Mouse (Mus musculus) hindbrain, embryonic 13.5 days (tissue): ENCODE measurements around the gene Lamc2. TPM values are rescaled to one million over a fixed set of nuclear protein-coding genes. Genes with fewer than 3 reads are reported as not detected.
A peak's percentile ranks its signal among the peaks of the same experiment; 100 is the strongest.

Experiments
- ATAC-seq: fragments of 200-750 bp; cut with Nextera tagmentation; 2 replicates; pipeline ENCODE4 v1.8.0; 2017; ENCODE audit warnings: moderate TSS enrichment; ENCODE audit not compliant: low FRiP score
- H3K27ac ChIP-seq: fragments of 300-500 bp; sonication (generic); 2 replicates; pipeline ENCODE4 v1.5.1; 2015; ENCODE audit warnings: inconsistent platforms, mild to moderate bottlenecking, moderate library complexity
- H3K27me3 ChIP-seq: fragments of 300-500 bp; sonication (generic); 2 replicates; pipeline ENCODE4 v1.6.1; 2015; ENCODE audit warnings: mild to moderate bottlenecking, inconsistent platforms
- H3K36me3 ChIP-seq: fragments of 300-500 bp; sonication (generic); 2 replicates; pipeline ENCODE4 v1.6.1; 2015; ENCODE audit warnings: mild to moderate bottlenecking, inconsistent platforms
- H3K4me1 ChIP-seq: fragments of 300-500 bp; sonication (generic); replicated peaks from 2 replicates; pipeline ENCODE4 v1.6.1; 2015; ENCODE audit warnings: inconsistent platforms
- H3K4me2 ChIP-seq: fragments of 300-500 bp; sonication (generic); 2 replicates; pipeline ENCODE4 v1.6.1; 2015; ENCODE audit warnings: inconsistent platforms, mild to moderate bottlenecking, moderate library complexity
- H3K4me3 ChIP-seq: fragments of 300-500 bp; sonication (generic); 2 replicates; pipeline ENCODE4 v1.5.1; 2015; ENCODE audit warnings: mild to moderate bottlenecking, inconsistent platforms
- H3K9ac ChIP-seq: fragments of 300-500 bp; sonication (generic); 2 replicates; pipeline ENCODE4 v1.6.1; 2015; ENCODE audit warnings: mild to moderate bottlenecking, inconsistent platforms
- H3K9me3 ChIP-seq: fragments of 300-500 bp; sonication (generic); 2 replicates; pipeline ENCODE4 v1.6.1; 2016; ENCODE audit warnings: inconsistent platforms
- WGBS: fragments of 180-500 bp; shearing (Covaris S2); methylation state at CpG from one replicate; pipeline ENCODE4 v1.1.7; 2015; 5-methylcytosine and 5-hydroxymethylcytosine counted together
- polyA plus RNA-seq: library from polyadenylated mRNA; unstranded; fragments of >200 nt; fragmentation: Nextera tagmentation; extraction: Ambion mirVana; gene quantifications from 2 replicates; pipeline ENCODE4 v1.2.1, GENCODE M21; 2015

The Lamc2 gene
- polyA plus RNA-seq, 1 experiment from 2014 or later: 0.84 TPM

GRCm38 (mm10) chr1:153202195-153202594 lies 15.9 kb upstream of the Lamc2 start:
- no peaks in the 10 kb centered on the region for H3K36me3 ChIP-seq
- peaks cover 18% of the 10 kb centered on the region for H3K4me1 ChIP-seq
- 22% methylated on average over 8 of the region's 8 CpGs for WGBS
- ATAC-seq: peak; percentile 46
- H3K27ac ChIP-seq: no peak overlapping the region
- H3K9ac ChIP-seq: no peak overlapping the region
- no peaks in the 10 kb centered on the region for H3K27me3 ChIP-seq
- no peak overlapping the region for H3K4me3 ChIP-seq
- H3K9me3 ChIP-seq: no peaks in the 10 kb centered on the region
- no peak overlapping the region for H3K4me2 ChIP-seq

GRCm38 (mm10) chr1:153201448-153201847 lies 15.2 kb upstream of the Lamc2 start:
- no peaks in the 10 kb centered on the region for H3K9me3 ChIP-seq
- WGBS: 39% methylated on average over 14 of the region's 14 CpGs
- H3K4me2 ChIP-seq: no peak overlapping the region
- ATAC-seq: no peak
- H3K36me3 ChIP-seq: no peaks in the 10 kb centered on the region
- H3K27ac ChIP-seq: no peak overlapping the region
- H3K4me3 ChIP-seq: no peak overlapping the region
- H3K9ac ChIP-seq: peak overlapping the region; percentile 35; the same call in 1 of the 2 replicates
- no peaks in the 10 kb centered on the region for H3K27me3 ChIP-seq
- peaks cover 18% of the 10 kb centered on the region for H3K4me1 ChIP-seq

- Histone ChIP-seq H3K9ac (no peak overlapping the region), H3K27ac (no peak overlapping the region), H3K9me3 (no peaks in the 10 kb centered on the region), H3K4me1 (peaks cover 21% of the 10 kb centered on the region), H3K27me3 (no peaks in the 10 kb centered on the region), H3K36me3 (no peaks in the 10 kb centered on the region), H3K4me2 (no peak overlapping the region), H3K4me3 (no peak overlapping the region)
- ATAC-seq: no peak
- WGBS: 90% methylated on average over 3 of the region's 3 CpGs
These were observed 11.1 kb upstream of the Lamc2 start for GRCm38 (mm10) chr1:153197316-153197850.

GRCm38 (mm10) chr1:153192945-153193344 lies 6.7 kb upstream of the Lamc2 start:
- Histone ChIP-seq H3K9ac (no peak overlapping the region), H3K9me3 (no peaks in the 10 kb centered on the region), H3K4me3 (no peak overlapping the region), H3K27me3 (peaks cover 6% of the 10 kb centered on the region), H3K36me3 (no peaks in the 10 kb centered on the region), H3K4me2 (no peak overlapping the region), H3K4me1 (peaks cover 19% of the 10 kb centered on the region), H3K27ac (no peak overlapping the region)
- no peak for ATAC-seq
- WGBS: 82% methylated on average over 6 of the region's 6 CpGs

DNA sequence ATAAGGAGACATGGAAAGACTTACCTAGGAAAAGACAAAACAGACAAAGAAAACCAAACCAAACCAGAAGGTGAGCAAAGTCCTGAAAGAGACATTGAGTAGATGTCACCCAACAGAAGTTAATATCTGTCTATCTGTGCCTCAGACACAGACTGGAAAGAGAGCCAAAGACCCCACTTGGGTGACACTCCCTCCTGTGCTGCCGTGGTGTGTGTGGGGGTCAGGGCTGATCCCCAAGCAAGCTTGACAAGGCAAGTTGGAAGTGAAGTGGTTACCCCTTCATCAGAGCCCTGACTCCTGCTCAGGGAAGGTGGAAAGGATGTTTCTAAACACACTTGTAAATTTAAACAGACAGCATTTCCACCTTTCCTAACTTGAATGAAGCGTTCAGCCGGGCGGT lies 6.1 kb upstream of the Lamc2 start:
- Histone ChIP-seq H3K9ac (no peak overlapping the region), H3K4me1 (peaks cover 19% of the 10 kb centered on the region), H3K27me3 (peaks cover 7% of the 10 kb centered on the region), H3K36me3 (no peaks in the 10 kb centered on the region), H3K27ac (peak overlapping the region; percentile 58; the same call in 1 of the 2 replicates), H3K4me3 (no peak overlapping the region), H3K4me2 (no peak overlapping the region), H3K9me3 (no peaks in the 10 kb centered on the region)
- WGBS: 78% methylated on average over 4 of the region's 4 CpGs
- no peak for ATAC-seq

- Histone ChIP-seq H3K27me3 (peaks cover 11% of the 10 kb centered on the region), H3K9me3 (no peaks in the 10 kb centered on the region), H3K36me3 (no peaks in the 10 kb centered on the region), H3K4me1 (peaks cover 19% of the 10 kb centered on the region), H3K9ac (no peak overlapping the region), H3K4me2 (peak overlapping the region; percentile 15; the same call in 1 of the 2 replicates), H3K27ac (peak overlapping the region; percentile 58), H3K4me3 (no peak overlapping the region)
- ATAC-seq: peak; percentile 44; the same call in 1 of the 2 replicates
- WGBS: 10% methylated on average over 5 of the region's 5 CpGs
These were observed 5.7 kb upstream of the Lamc2 start for GRCm38 (mm10) chr1:153191943-153192329.

GRCm38 (mm10) chr1:153191237-153191942 lies 5.1 kb upstream of the Lamc2 start:
- Histone ChIP-seq H3K27me3 (peaks cover 17% of the 10 kb centered on the region), H3K9me3 (no peaks in the 10 kb centered on the region), H3K36me3 (no peaks in the 10 kb centered on the region), H3K27ac (peak overlapping the region; percentile 58), H3K4me2 (peak overlapping the region; percentile 15; the same call in 1 of the 2 replicates), H3K4me1 (peaks cover 19% of the 10 kb centered on the region), H3K9ac (no peak overlapping the region), H3K4me3 (no peak overlapping the region)
- 34% methylated on average over 15 of the region's 15 CpGs for WGBS
- peak; percentile 40; the same call in 1 of the 2 replicates for ATAC-seq

- H3K9me3 ChIP-seq: no peaks in the 10 kb centered on the region
- no peaks in the 10 kb centered on the region for H3K36me3 ChIP-seq
- H3K4me1 ChIP-seq: peaks cover 33% of the 10 kb centered on the region
- no peak for ATAC-seq
- 80% methylated on average over 3 of the region's 3 CpGs for WGBS
- peaks cover 48% of the 10 kb centered on the region for H3K27me3 ChIP-seq
- H3K4me3 ChIP-seq: no peak overlapping the region
- H3K27ac ChIP-seq: no peak overlapping the region
- no peak overlapping the region for H3K9ac ChIP-seq
- no peak overlapping the region for H3K4me2 ChIP-seq
These were observed 1.8 kb upstream of the Lamc2 start for GRCm38 (mm10) chr1:153188081-153188480.

DNA sequence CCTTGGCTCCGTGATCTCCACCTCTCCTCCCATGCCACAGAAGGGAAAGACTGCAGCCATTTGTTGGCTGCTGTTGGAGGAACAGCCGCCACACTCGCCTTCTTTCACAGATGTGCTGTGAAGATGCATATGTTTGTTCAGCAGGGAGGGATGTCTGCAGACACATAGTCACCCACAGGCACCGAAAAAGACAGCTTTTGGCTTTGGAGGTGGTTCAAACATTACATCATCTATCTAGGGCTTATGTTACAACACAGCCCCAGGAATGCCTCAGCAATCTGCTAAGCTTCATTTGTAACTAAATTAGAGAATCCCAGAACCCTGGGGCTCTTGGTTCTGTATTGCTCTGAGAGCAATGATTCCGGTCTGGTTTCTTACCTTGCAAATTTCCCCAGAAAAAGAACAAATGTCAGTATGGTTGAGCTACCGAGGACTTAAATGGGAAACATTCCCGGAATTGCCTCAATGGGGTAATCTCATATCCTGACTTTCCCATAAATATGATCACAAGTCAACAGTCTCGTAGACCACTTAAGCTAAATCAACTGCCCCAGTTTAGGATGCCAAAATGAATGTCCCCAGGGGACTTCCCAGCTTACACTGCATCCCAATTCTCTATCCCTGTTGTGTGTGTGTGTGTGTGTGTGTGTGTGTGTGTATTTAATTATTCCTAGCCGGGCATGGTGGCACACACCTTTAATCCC lies 5.5 kb downstream of the Lamc2 start:
- Histone ChIP-seq H3K9me3 (no peaks in the 10 kb centered on the region), H3K36me3 (no peaks in the 10 kb centered on the region), H3K4me3 (no peak overlapping the region), H3K4me2 (no peak overlapping the region), H3K4me1 (peaks cover 10% of the 10 kb centered on the region), H3K9ac (no peak overlapping the region), H3K27ac (no peak overlapping the region), H3K27me3 (peaks cover 29% of the 10 kb centered on the region)
- WGBS: 68% methylated on average over 9 of the region's 9 CpGs
- no peak for ATAC-seq

GRCm38 (mm10) chr1:153180160-153180559 lies 6.1 kb downstream of the Lamc2 start:
- Histone ChIP-seq H3K9ac (no peak overlapping the region), H3K27me3 (peaks cover 23% of the 10 kb centered on the region), H3K9me3 (no peaks in the 10 kb centered on the region), H3K4me2 (no peak overlapping the region), H3K36me3 (no peaks in the 10 kb centered on the region), H3K4me3 (no peak overlapping the region), H3K27ac (no peak overlapping the region), H3K4me1 (0 out of 2 replicates have a peak, but pooled peaks cover 4% of the 10 kb centered on the region)
- ATAC-seq: no peak
- WGBS: 86% methylated on average over 4 of the region's 4 CpGs

GRCm38 (mm10) chr1:153174801-153175200 lies 11.4 kb downstream of the Lamc2 start:
- Histone ChIP-seq H3K9ac (no peak overlapping the region), H3K4me1 (peaks cover 16% of the 10 kb centered on the region; the same call in 1 of the 2 replicates), H3K9me3 (no peaks in the 10 kb centered on the region), H3K4me2 (no peak overlapping the region), H3K4me3 (no peak overlapping the region), H3K27ac (no peak overlapping the region), H3K27me3 (no peaks in the 10 kb centered on the region), H3K36me3 (no peaks in the 10 kb centered on the region)
- no peak for ATAC-seq
- WGBS: 69% methylated on average over 12 of the region's 12 CpGs

DNA sequence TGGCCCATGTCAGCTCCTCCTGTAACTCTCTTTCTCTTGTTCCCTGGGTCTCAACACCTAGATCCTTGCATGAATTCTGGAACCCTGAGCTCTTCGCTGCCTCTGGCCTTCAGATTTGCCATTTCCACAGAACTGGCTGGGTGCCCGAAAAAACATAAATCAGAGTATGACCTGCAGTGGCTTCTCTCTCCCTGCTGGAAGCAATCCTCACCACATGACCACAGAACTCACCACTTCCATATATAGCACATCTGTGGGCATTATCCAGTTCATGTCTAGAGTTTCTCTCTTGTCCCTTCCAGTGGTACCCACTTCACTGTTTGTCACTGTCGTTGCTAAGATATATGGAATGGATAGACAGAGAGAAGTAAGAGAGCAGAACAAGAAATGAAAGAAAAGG lies 13.0 kb downstream of the Lamc2 start:
- Histone ChIP-seq H3K36me3 (no peaks in the 10 kb centered on the region), H3K9me3 (no peaks in the 10 kb centered on the region), H3K4me3 (no peak overlapping the region), H3K4me2 (no peak overlapping the region), H3K27ac (no peak overlapping the region), H3K9ac (no peak overlapping the region), H3K4me1 (peaks cover 16% of the 10 kb centered on the region; the same call in 1 of the 2 replicates), H3K27me3 (no peaks in the 10 kb centered on the region)
- 69% methylated on average over 3 of the region's 3 CpGs for WGBS
- no peak for ATAC-seq
